Mouse (Mus musculus) kidney, postnatal 4 days (tissue): ENCODE measurements around the gene Sardh.

Source experiments
- DNase-seq, 2 experiments: peaks; one replicate each; pipeline ENCODE4 v3.0.0; 2021; ENCODE audit warnings: mixed read lengths in 2 of 2

The Sardh gene

GRCm38 (mm10) chr2:27248211-27248610, at the start of gene Sardh:
Gene Sardh (minus strand): TSS chr2:27248337.
- DNase-seq: peak; percentile 36 to 54

GRCm38 (mm10) chr2:27296656-27297406, 48.7 kb upstream of the Sardh start:
- no peak for DNase-seq

GRCm38 (mm10) chr2:27294777-27295176, 46.6 kb upstream of the Sardh start:
- DNase-seq: no peak

- peak; percentile 89 to 91 for DNase-seq
Observed at GRCm38 (mm10) chr2:27289019-27289418, 40.9 kb upstream of the Sardh start.

DNA sequence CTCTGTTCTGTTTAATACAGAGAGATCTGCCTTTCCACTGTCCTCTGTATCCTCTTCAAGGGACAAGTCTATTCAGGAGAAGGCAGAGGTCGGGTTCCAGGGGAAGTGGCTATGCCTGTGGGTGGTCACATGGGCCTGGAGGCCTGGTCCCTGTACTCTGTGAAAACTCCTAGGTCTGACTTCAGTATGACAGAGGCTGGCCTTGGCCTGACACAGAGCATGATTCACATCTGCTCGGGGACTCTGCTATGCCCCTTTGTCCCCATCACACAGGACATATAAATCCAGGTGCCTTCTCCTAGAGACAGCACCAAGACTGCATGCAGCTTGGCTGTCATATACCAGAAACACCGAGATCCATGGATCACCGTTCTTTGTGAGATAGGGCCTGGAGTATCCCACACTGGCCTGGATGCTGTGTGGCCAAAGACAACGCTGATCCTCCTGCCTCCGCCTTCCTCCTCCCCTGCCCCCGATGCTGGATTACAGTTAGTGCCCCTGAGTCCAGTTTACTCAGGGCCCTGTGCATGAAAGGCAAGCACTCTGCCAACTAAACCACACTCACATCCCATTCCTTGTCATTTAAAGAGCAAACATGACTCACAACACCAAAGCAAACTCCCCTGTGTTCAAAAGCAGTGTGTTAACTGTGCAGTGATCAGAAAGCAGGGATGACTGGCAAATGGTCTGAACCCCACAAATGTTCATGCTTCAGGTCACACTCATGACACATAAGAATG, 39.0 kb upstream of the Sardh start:
- no peak for DNase-seq

GRCm38 (mm10) chr2:27284441-27284840, 36.3 kb upstream of the Sardh start:
- no peak for DNase-seq

GRCm38 (mm10) chr2:27281771-27282170, 33.6 kb upstream of the Sardh start:
- DNase-seq: no peak

DNA sequence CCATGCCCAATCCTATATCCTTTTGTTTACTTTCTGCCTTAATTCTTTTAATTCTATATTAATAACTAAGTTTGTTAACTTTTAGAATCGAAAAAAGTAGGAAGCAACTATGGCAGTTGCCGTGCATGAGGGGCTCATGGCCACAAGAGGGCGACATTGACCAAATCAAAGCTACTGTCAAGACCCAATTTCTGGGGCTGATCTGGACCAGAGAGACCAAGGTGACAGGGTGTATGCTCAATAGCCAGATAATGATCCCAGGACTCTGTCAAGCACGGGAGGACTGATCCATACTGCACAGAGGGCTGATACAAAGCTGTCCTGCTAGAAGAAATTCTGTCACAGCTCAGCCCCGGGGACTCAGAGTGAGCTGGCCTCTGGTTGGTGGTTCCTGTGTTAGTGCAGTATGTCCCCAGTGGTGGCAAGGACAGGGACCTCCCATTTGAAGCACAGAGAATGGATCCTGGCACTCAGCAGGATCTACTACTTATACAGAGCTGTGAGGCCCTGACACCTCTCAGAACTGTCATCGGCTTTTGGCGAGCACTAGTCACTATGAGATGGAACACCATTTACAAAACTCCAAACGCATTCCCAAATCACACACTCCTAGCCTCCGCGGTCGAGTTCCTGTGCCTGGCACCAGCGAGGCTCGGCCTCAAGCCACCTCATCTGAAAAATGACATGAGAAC, 32.9 kb upstream of the Sardh start:
- peak; percentile 85 to 86 for DNase-seq

GRCm38 (mm10) chr2:27278859-27279258, 30.7 kb upstream of the Sardh start:
- DNase-seq: no peak

GRCm38 (mm10) chr2:27268325-27268724, 20.2 kb upstream of the Sardh start:
- no peak for DNase-seq

GRCm38 (mm10) chr2:27265819-27266218, 17.7 kb upstream of the Sardh start:
- no peak for DNase-seq

DNA sequence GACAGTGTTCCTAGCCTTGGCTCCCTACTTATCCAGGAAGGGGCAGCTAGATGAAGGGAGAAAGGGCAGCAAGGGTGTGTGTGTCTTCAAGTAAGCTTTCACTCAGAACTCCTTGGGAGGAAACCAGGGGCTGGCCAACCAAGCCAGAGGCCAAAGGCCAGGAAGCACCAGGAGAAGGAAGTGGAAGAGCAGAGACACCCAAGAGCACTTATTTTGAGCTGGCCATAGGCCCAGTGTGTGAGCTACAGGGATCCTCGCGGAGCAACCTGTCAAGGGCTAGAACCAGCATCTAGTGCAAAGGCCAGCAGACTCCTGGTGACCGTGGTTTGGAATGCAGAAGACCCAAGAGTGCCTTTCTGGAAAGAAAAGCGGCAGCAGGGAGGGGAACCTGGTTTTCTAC, 14.8 kb upstream of the Sardh start:
- peak; percentile 22 to 26 for DNase-seq

DNA sequence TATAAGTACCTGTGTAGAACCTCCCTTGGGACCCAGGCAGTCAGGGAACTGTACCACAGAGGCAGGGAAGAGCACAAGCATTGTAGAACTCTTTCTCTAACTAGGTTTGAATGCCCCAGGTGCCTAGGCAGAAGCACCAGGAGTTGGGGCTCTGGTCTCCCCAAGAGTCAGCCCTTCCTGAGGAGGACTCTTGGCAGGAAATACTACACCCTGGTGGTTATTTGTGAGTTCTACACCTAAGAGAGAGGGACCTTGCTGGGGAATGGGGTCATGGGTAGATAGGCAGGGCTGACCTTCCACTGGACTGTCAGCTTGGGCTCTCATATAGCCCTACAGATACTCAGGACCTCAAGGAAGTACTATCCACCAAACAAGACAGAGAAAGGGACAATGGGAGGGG, 3.3 kb upstream of the Sardh start:
- no peak for DNase-seq

DNA sequence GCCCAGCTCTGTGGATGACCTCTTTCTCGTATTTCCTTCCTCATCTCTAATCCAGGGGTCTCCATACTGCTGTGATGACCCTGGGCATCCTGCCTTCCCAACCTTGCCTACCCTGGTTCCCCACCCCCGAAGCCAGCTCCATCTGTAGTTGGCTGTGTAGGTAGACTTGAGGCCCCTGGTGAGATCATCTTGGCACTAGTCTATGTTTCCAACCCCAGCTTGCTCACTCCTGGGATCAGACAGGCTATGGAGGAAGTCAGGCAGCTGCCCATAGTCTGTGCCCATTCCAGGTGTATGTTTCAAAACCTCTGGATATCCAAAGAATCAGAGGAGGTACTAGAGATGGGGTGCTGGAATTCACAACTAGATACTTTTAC, 662 bp downstream of the Sardh start:
- DNase-seq: no peak

GRCm38 (mm10) chr2:27246712-27247486, 1.2 kb downstream of the Sardh start:
- DNase-seq: peak; percentile 96 to 97

GRCm38 (mm10) chr2:27245947-27246346, 2.2 kb downstream of the Sardh start:
- peak in 1 of 2 experiments; percentile 28 for DNase-seq

DNA sequence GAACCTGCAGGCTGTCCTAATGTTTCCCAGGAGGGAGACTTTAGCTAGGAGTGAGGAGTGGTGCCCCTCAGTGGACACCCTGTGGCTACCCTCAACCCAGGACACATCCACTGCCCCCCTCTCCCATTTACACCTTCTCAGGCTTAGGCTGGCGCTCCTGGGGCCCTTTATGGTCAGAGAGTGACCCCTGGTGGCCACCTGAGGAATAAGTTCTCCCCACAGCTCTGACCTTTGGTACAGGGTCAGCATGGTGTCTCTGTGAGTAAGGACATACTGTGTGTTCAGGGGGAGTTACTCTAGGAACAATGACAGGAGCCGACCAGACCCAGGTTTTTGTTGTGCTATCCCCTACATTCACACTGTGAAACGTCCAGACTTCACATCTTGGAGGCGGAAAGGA, 10.8 kb downstream of the Sardh start:
- peak; percentile 76 to 77 for DNase-seq

GRCm38 (mm10) chr2:27235729-27236128, 12.4 kb downstream of the Sardh start:
- DNase-seq: peak; percentile 86

- peak in 1 of 2 experiments; percentile 39 for DNase-seq
Observed at GRCm38 (mm10) chr2:27232376-27232775, 15.8 kb downstream of the Sardh start.

GRCm38 (mm10) chr2:27229481-27230105, 18.5 kb downstream of the Sardh start:
- DNase-seq: no peak

- no peak for DNase-seq
Observed at GRCm38 (mm10) chr2:27228809-27229480, 19.2 kb downstream of the Sardh start.

DNA sequence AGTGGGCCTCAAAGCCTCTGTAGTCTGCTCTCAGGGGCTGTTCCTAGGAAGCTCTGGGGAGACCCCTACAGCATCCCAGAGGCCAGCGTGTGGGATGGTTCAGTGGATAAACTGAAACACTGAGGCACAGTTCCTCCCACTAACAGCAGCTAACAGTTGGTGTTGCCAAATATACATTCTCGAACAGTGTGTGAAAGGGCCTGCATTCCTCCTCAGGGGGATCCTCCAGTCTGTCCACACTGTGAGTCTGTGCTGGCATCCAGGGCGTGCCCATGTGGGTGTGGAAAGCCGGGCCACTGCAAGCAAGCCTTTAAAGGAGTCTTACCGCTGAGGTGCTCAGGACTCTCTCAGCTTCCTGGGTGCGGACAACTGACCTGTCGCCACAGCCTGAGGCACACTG, 21.6 kb downstream of the Sardh start:
- DNase-seq: no peak
